Mouse (Mus musculus): Measurements from ENCODE around the gene Fxyd5. TPM values are rescaled to one million over a fixed set of nuclear protein-coding genes. Genes with fewer than 3 reads are reported as not detected.

Fxyd5 gene
- polyA plus RNA-seq, 1 experiment from 2014 or later: 17.2 TPM

- 1% methylated on average over 22 of the region's 22 CpGs for WGBS
- DNase-seq (ENCODE audit: low spot score) (no peak), ATAC-seq (no peak; the same call in 1 of the 2 replicates)
- Histone ChIP-seq H3K4me2 (ENCODE audit: low read length) (peak overlapping the region; percentile 34), H3K4me3 (ENCODE audit: low read depth, low read length) (peak overlapping the region; percentile 11; the same call in 1 of the 2 replicates), H3K36me3 (ENCODE audit: control insufficient read depth, insufficient read depth, low read length) (no peaks in the 10 kb centered on the region), H3K4me1 (ENCODE audit: control insufficient read depth, insufficient read depth, low read length) (peaks cover 11% of the 10 kb centered on the region), H3K27me3 (replicated peaks; ENCODE audit: control insufficient read depth, insufficient read depth, low read length) (peaks cover 43% of the 10 kb centered on the region), H3K9me3 (replicated peaks; ENCODE audit: control insufficient read depth, low read length) (no peaks in the 10 kb centered on the region), H3K9ac (ENCODE audit: low read length) (no peak overlapping the region), H3K27ac (ENCODE audit: low read depth, low read length) (no peak overlapping the region)
These were observed 10.0 kb upstream of the Fxyd5 start for GRCm38 (mm10) chr7:31052251-31052635.

DNA sequence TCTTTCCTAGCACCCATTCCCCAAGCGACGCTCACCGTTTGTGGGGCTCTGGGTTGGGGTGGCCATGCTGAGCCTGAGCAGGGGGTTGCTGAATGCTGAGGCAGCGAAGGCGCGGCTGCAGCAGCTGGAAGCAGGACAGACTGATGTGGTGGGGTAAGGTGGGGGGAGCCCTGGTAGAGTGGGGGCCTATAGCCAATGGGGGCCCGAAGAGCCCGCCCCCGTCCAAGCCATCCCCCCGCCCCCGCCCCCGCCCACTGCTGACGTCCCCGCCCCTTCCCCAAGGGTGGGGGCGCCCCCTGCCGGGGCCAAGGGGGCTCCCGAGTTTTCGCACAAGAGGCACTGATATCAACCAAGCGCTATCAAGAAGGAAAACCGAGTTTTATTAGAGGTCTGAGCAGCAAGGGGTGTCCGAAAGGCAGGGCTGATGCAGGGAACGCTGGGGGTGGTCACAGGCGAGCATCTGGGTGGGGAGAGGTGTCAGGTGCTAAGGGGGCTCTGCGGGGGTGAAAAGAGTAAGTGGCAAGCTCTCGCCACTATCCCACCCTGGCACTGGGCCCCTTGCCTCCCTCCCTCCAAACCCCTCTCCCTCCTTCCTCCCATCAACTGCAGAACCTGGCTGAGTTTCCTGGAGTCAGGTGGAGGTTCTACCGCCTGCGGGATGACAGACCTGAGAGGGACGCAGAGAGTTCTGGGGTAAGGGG, 9.2 kb upstream of the Fxyd5 start, which contains the start of gene Fxyd7:
Fxyd7 (minus strand) TSS at position 147 of the 701 bp plus-strand sequence.
- Histone ChIP-seq H3K36me3 (ENCODE audit: control insufficient read depth, insufficient read depth, low read length) (no peaks in the 10 kb centered on the region), H3K4me3 (ENCODE audit: low read depth, low read length) (peak within 1 kb of the TSS; percentile 27), H3K27ac (ENCODE audit: low read depth, low read length) (no peak within 1 kb of the TSS), H3K4me2 (ENCODE audit: low read length) (peak within 1 kb of the TSS; percentile 53), H3K9ac (ENCODE audit: low read length) (peak within 1 kb of the TSS; percentile 38), H3K4me1 (ENCODE audit: control insufficient read depth, insufficient read depth, low read length) (peaks cover 11% of the 10 kb centered on the region), H3K27me3 (replicated peaks; ENCODE audit: control insufficient read depth, insufficient read depth, low read length) (peaks cover 43% of the 10 kb centered on the region), H3K9me3 (replicated peaks; ENCODE audit: control insufficient read depth, low read length) (no peaks in the 10 kb centered on the region)
- 1% methylated on average over 27 of the region's 28 CpGs for whole genome bisulfite sequencing
- ATAC-seq: peak; percentile 16; the same call in 1 of the 2 replicates
- no peak for DNase-seq (ENCODE audit: low spot score)

DNA sequence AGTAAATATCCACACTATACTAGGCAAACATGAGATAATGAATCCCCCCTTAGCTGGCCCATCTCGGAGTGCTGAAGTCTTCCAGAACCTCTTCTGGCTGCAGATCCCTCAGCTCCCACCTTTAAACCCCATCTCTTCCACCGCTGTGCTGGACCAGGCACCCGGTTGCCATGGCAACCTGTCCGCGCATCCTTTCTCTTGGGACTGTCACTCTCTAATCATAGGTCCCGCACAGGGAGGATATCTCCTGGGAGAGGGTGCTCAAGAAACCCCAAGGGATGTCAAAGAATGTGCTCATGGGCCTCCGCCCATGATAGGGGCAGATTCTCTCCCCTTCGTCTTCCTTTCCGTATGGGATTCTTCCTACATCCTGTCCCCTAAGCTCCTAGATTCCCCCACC, 8.6 kb upstream of the Fxyd5 start:
- DNase-seq (ENCODE audit: low spot score): peak; percentile 50
- H3K4me1 ChIP-seq (ENCODE audit: control insufficient read depth, insufficient read depth, low read length): peaks cover 11% of the 10 kb centered on the region
- H3K4me3 ChIP-seq (ENCODE audit: low read depth, low read length): peak overlapping the region; percentile 27
- 1% methylated on average over 9 of the region's 9 CpGs for WGBS
- H3K9me3 ChIP-seq (replicated peaks; ENCODE audit: control insufficient read depth, low read length): no peaks in the 10 kb centered on the region
- H3K4me2 ChIP-seq (ENCODE audit: low read length): peak overlapping the region; percentile 53
- H3K27ac ChIP-seq (ENCODE audit: low read depth, low read length): no peak overlapping the region
- peaks cover 43% of the 10 kb centered on the region for H3K27me3 ChIP-seq (replicated peaks; ENCODE audit: control insufficient read depth, insufficient read depth, low read length)
- peak; percentile 17; the same call in 1 of the 2 replicates for ATAC-seq
- H3K36me3 ChIP-seq (ENCODE audit: control insufficient read depth, insufficient read depth, low read length): no peaks in the 10 kb centered on the region
- peak overlapping the region; percentile 38 for H3K9ac ChIP-seq (ENCODE audit: low read length)

- ATAC-seq (0 out of 2 replicates have a peak, but pooled peaks have one; percentile 4), DNase-seq (ENCODE audit: low spot score) (no peak)
- no peaks in the 10 kb centered on the region for H3K9me3 ChIP-seq (replicated peaks; ENCODE audit: control insufficient read depth, low read length)
- peak overlapping the region; percentile 38 for H3K9ac ChIP-seq (ENCODE audit: low read length)
- no peak overlapping the region for H3K27ac ChIP-seq (ENCODE audit: low read depth, low read length)
- H3K4me2 ChIP-seq (ENCODE audit: low read length): peak overlapping the region; percentile 53
- WGBS: 1% methylated on average over 6 of the region's 6 CpGs
- H3K27me3 ChIP-seq (replicated peaks; ENCODE audit: control insufficient read depth, insufficient read depth, low read length): peaks cover 43% of the 10 kb centered on the region
- peak overlapping the region; percentile 27 for H3K4me3 ChIP-seq (ENCODE audit: low read depth, low read length)
- H3K4me1 ChIP-seq (ENCODE audit: control insufficient read depth, insufficient read depth, low read length): peaks cover 11% of the 10 kb centered on the region
- H3K36me3 ChIP-seq (ENCODE audit: control insufficient read depth, insufficient read depth, low read length): no peaks in the 10 kb centered on the region
These were observed 8.2 kb upstream of the Fxyd5 start for GRCm38 (mm10) chr7:31050487-31050886.

GRCm38 (mm10) chr7:31049846-31050281, 7.6 kb upstream of the Fxyd5 start:
- Histone ChIP-seq H3K27me3 (replicated peaks; ENCODE audit: control insufficient read depth, insufficient read depth, low read length) (peaks cover 43% of the 10 kb centered on the region), H3K27ac (ENCODE audit: low read depth, low read length) (peak overlapping the region; percentile 5; the same call in 1 of the 2 replicates), H3K4me1 (ENCODE audit: control insufficient read depth, insufficient read depth, low read length) (peaks cover 11% of the 10 kb centered on the region), H3K36me3 (ENCODE audit: control insufficient read depth, insufficient read depth, low read length) (no peaks in the 10 kb centered on the region), H3K9me3 (replicated peaks; ENCODE audit: control insufficient read depth, low read length) (no peaks in the 10 kb centered on the region), H3K4me3 (ENCODE audit: low read depth, low read length) (peak overlapping the region; percentile 27), H3K4me2 (ENCODE audit: low read length) (peak overlapping the region; percentile 53), H3K9ac (ENCODE audit: low read length) (peak overlapping the region; percentile 38)
- WGBS: under 1% methylated on average over 12 of the region's 15 CpGs
- DNase-seq (ENCODE audit: low spot score): peak; percentile 61
- ATAC-seq: peak; percentile 51

DNA sequence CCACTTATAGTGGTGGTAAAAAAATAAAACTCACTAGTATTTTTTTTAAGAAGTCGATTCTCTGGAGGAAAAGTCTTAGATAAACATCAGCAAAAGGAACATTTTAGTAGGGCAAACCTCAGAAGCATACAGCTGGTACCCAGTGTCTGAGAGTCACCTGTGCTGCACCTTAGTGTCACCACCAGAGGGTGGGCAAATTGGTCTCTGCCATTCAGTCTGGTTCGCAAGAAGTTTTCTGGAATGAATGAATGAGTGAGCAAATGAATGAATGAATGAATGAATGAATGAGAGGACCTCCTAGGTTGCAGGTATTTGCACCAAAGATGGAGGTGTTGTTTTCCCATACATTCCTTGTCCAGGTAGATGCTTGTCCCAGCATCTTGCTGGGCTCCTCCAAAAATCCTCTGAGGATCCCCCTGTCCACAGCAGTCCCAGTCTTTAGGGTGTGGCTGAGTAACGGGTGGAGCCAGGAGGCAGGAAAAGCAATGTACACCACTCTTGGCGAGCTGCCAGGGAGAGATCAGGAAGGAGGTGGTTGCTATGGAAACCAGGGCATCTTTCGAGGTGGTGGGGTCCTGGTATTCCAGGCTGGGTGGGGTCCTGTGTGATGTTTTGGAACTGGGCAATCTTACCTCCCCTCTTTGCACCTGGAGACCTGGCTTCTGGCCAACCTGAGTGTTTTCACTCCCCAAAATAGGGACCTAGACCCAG, 7.0 kb upstream of the Fxyd5 start:
- H3K27me3 ChIP-seq (replicated peaks; ENCODE audit: control insufficient read depth, insufficient read depth, low read length): peaks cover 46% of the 10 kb centered on the region

GRCm38 (mm10) chr7:31041662-31042315, 492 bp downstream of the Fxyd5 start:
- H3K27ac ChIP-seq (ENCODE audit: low read depth, low read length): no peak overlapping the region
- 3% methylated on average over 28 of the region's 28 CpGs for WGBS
- H3K9ac ChIP-seq (ENCODE audit: low read length): no peak overlapping the region; the same call in 1 of the 2 replicates
- H3K9me3 ChIP-seq (replicated peaks; ENCODE audit: control insufficient read depth, low read length): no peaks in the 10 kb centered on the region
- H3K27me3 ChIP-seq (replicated peaks; ENCODE audit: control insufficient read depth, insufficient read depth, low read length): peaks cover 13% of the 10 kb centered on the region; the same call in 1 of the 2 replicates
- no peaks in the 10 kb centered on the region for H3K36me3 ChIP-seq (ENCODE audit: control insufficient read depth, insufficient read depth, low read length)
- no peak overlapping the region; the same call in 1 of the 2 replicates for H3K4me3 ChIP-seq (ENCODE audit: low read depth, low read length)
- peak overlapping the region; percentile 33; the same call in 1 of the 2 replicates for H3K4me2 ChIP-seq (ENCODE audit: low read length)
- DNase-seq (ENCODE audit: low spot score) (no peak), ATAC-seq (no peak)
- H3K4me1 ChIP-seq (ENCODE audit: control insufficient read depth, insufficient read depth, low read length): no peaks in the 10 kb centered on the region

More for the DNA sequence above, 7.0 kb upstream of the Fxyd5 start:
- Histone ChIP-seq H3K4me3 (ENCODE audit: low read depth, low read length) (peak overlapping the region; percentile 27), H3K4me2 (ENCODE audit: low read length) (peak overlapping the region; percentile 53), H3K9ac (ENCODE audit: low read length) (peak overlapping the region; percentile 38), H3K9me3 (replicated peaks; ENCODE audit: control insufficient read depth, low read length) (no peaks in the 10 kb centered on the region), H3K4me1 (ENCODE audit: control insufficient read depth, insufficient read depth, low read length) (peaks cover 11% of the 10 kb centered on the region), H3K27ac (ENCODE audit: low read depth, low read length) (0 out of 2 replicates have a peak overlapping the region, but pooled peaks have one; percentile 5), H3K36me3 (ENCODE audit: control insufficient read depth, insufficient read depth, low read length) (no peaks in the 10 kb centered on the region)
- ATAC-seq (peak; percentile 18; the same call in 1 of the 2 replicates), DNase-seq (ENCODE audit: low spot score) (peak; percentile 79)
- 18% methylated on average over 5 of the region's 5 CpGs for WGBS

- ATAC-seq (no peak), DNase-seq (ENCODE audit: low spot score) (no peak)
- 42% methylated on average over 8 of the region's 8 CpGs for WGBS
- no peak overlapping the region for H3K4me2 ChIP-seq (ENCODE audit: low read length)
- H3K27ac ChIP-seq (ENCODE audit: low read depth, low read length): no peak overlapping the region
- H3K27me3 ChIP-seq (replicated peaks; ENCODE audit: control insufficient read depth, insufficient read depth, low read length): peaks cover 13% of the 10 kb centered on the region; the same call in 1 of the 2 replicates
- H3K36me3 ChIP-seq (ENCODE audit: control insufficient read depth, insufficient read depth, low read length): no peaks in the 10 kb centered on the region
- H3K9me3 ChIP-seq (replicated peaks; ENCODE audit: control insufficient read depth, low read length): no peaks in the 10 kb centered on the region
- H3K9ac ChIP-seq (ENCODE audit: low read length): no peak overlapping the region
- H3K4me3 ChIP-seq (ENCODE audit: low read depth, low read length): no peak overlapping the region
- H3K4me1 ChIP-seq (ENCODE audit: control insufficient read depth, insufficient read depth, low read length): no peaks in the 10 kb centered on the region
These were observed 1.3 kb downstream of the Fxyd5 start for GRCm38 (mm10) chr7:31041023-31041407.
